Mouse (Mus musculus) lung, adult 2 months (tissue): Measurements from ENCODE around the gene Sertad4. TPM values are rescaled to one million over a fixed set of nuclear protein-coding genes. Genes with fewer than 3 reads are reported as not detected.

Source experiments
- DNase-seq: peaks from one replicate; pipeline ENCODE4 v3.0.0; 2022
- H3K4me1 ChIP-seq: fragments of 200-500 bp; 2 replicates; pipeline ENCODE4 v1.6.1; 2011; ENCODE audit warnings: low read length; ENCODE audit not compliant: control insufficient read depth, insufficient read depth
- H3K4me3 ChIP-seq: fragments of 200-500 bp; replicated peaks from 2 replicates; pipeline ENCODE3; 2011; ENCODE audit warnings: low read depth, mild to moderate bottlenecking, control low read depth, low read length; ENCODE audit errors: extremely low read depth
- CTCF ChIP-seq: fragments of 200-500 bp; IDR thresholded peaks from 2 replicates; pipeline ENCODE4 v1.5.1; 2011; ENCODE audit warnings: mild to moderate bottlenecking, low read length, control low read depth; ENCODE audit not compliant: insufficient read depth
- POLR2A ChIP-seq: fragments of 200-500 bp; IDR thresholded peaks from 2 replicates; pipeline ENCODE4 v1.6.1; 2011; ENCODE audit warnings: low read depth, mild to moderate bottlenecking, control low read depth, low read length, borderline replicate concordance; ENCODE audit errors: extremely low read depth
- WGBS: fragments of 180-500 bp; shearing (Covaris S2); methylation state at CpG from one replicate; pipeline ENCODE4 v1.1.7; 2018; 5-methylcytosine and 5-hydroxymethylcytosine counted together
- polyA plus RNA-seq: library from polyadenylated mRNA; depleted of rRNA; stranded (reverse); fragments of >200 nt; gene quantifications from 2 replicates; pipeline ENCODE4 v1.2.3, GENCODE M21; 2012; rRNA removed

The Sertad4 gene
- polyA plus RNA-seq, result 1.3 and 1.7 TPM in 2 replicates

DNA sequence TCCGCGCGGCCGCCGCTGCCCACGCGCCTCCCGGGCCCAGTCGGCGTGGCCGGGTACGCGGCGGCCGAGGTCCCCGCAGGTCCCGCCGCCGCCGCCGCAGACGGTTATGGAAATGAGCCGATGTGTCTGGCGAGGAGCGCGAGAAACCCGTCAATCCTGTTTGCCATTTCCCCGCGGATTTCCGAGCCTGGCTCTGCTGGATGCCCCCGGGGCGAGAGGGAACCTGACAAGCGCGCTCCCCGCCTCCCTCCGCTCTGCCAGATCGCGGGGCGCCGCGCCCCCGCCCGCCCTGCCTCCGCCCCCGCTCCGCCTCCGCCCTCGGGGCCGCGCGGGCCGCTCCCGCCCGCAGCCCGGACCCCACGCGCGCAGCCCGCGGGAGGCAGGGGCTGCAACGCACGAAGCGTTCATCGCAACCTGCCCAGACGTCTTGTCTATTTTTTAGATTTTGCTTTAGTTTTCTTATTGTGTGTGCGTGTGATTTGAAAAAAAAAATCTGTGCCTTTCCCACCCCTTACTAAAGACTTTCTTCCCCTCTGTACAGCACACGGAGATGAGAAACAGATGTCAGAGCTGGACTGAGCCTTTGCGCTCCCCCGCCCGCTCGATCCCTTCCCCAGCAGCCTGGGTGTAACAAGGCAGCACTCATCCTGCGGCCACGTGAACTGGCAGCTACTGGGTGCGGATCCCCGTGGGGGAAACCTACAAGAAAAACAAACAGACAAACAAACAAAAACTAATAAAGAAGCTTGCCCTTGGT is at the start of gene Sertad4:
TSS of gene Sertad4 (minus strand) at position 283 of the 757 bp plus-strand sequence.
- Histone ChIP-seq H3K4me3 (peak within 1 kb of the TSS; percentile 62), H3K4me1 (peaks cover 5% of the 10 kb centered on the region)
- no peak for TF ChIP-seq POLR2A
- TF ChIP-seq CTCF, result no peak
- DNase-seq, result peak; percentile 33
- under 1% methylated on average over 75 of the region's 75 CpGs for WGBS

- no peak overlapping the region for H3K4me3 ChIP-seq
- no peak for TF ChIP-seq CTCF
- no peak for TF ChIP-seq POLR2A
- no peaks in the 10 kb centered on the region for H3K4me1 ChIP-seq
- no peak for DNase-seq
- WGBS, result 59% methylated on average over 2 of the region's 2 CpGs
Measured at GRCm38 (mm10) chr1:192901516-192901915, 46.0 kb upstream of the Sertad4 start.

GRCm38 (mm10) chr1:192900913-192901312 is 45.4 kb upstream of the Sertad4 start:
- Histone ChIP-seq H3K4me1 (no peaks in the 10 kb centered on the region), H3K4me3 (no peak overlapping the region)
- no peak for DNase-seq
- TF ChIP-seq POLR2A (no peak), CTCF (no peak)
- WGBS, result 66% methylated on average over 3 of the region's 3 CpGs

- no peak for DNase-seq
- TF ChIP-seq CTCF, result no peak
- TF ChIP-seq POLR2A, result no peak
Measured at GRCm38 (mm10) chr1:192898742-192899141, 43.2 kb upstream of the Sertad4 start.

DNA sequence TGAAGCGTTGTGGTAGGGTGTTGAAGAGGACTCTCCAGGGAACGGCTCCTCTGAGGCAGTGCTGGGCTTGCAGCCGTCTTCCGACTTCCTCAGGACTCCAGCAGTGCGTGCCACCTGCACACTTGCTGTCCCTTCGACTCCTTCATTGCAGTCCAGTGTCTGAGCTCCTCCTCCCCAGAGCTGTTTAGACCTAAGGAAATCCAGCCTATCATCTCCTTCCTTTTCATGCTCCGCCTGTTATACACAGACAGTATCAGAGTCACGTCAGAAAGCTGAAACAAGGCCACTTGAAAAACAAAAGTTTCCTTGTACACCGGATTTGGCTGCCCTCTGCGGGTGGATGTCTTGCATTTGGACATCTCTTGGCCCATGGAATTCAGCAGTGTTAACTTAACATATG is 41.7 kb upstream of the Sertad4 start:
- no peaks in the 10 kb centered on the region for H3K4me1 ChIP-seq

More at GRCm38 (mm10) chr1:192898742-192899141, 43.2 kb upstream of the Sertad4 start:
- no peak overlapping the region for H3K4me3 ChIP-seq
- H3K4me1 ChIP-seq, result no peaks in the 10 kb centered on the region
- WGBS, result 50% methylated on average over 2 of the region's 2 CpGs

DNA sequence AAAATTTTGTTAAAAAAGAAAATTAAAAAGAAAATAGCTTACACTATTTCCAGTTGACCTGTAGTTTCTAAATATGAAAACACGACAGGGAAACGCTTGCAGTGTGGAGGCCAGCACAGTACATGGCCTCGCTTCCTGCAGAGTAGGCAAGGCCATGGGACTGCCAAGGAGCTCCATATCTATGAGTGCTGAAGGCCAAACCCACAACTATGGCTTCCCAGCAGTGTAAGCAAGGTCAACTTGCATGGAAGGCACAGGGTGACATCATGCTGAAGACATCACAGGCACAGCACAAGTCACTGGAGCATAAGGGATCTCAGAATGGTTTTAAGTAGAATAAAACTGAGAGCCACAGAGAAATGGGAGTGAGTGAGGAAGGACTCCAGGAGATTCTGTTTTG is 40.5 kb upstream of the Sertad4 start:
- DNase-seq, result no peak
- 89% methylated on average over 3 of the region's 3 CpGs for WGBS
- Histone ChIP-seq H3K4me1 (no peaks in the 10 kb centered on the region), H3K4me3 (no peak overlapping the region)
- TF ChIP-seq CTCF, result no peak
- no peak for TF ChIP-seq POLR2A

More for the DNA sequence above, 41.7 kb upstream of the Sertad4 start:
- 33% methylated on average over 10 of the region's 10 CpGs for WGBS
- no peak overlapping the region for H3K4me3 ChIP-seq
- peak; percentile 5 for DNase-seq
- TF ChIP-seq POLR2A (no peak), CTCF (0 out of 2 replicates have a peak, but pooled peaks have one; percentile 0)

GRCm38 (mm10) chr1:192890716-192891115 is 35.2 kb upstream of the Sertad4 start:
- H3K4me3 ChIP-seq, result no peak overlapping the region
- WGBS, result 42% methylated on average over 3 of the region's 3 CpGs
- TF ChIP-seq CTCF, result no peak
- no peak for TF ChIP-seq POLR2A
- no peaks in the 10 kb centered on the region for H3K4me1 ChIP-seq
- no peak for DNase-seq

- DNase-seq, result no peak
- Histone ChIP-seq H3K4me3 (no peak overlapping the region), H3K4me1 (no peaks in the 10 kb centered on the region)
- WGBS, result 69% methylated on average over 2 of the region's 2 CpGs
- no peak for TF ChIP-seq POLR2A
Measured at GRCm38 (mm10) chr1:192882617-192883295, 27.2 kb upstream of the Sertad4 start.

DNA sequence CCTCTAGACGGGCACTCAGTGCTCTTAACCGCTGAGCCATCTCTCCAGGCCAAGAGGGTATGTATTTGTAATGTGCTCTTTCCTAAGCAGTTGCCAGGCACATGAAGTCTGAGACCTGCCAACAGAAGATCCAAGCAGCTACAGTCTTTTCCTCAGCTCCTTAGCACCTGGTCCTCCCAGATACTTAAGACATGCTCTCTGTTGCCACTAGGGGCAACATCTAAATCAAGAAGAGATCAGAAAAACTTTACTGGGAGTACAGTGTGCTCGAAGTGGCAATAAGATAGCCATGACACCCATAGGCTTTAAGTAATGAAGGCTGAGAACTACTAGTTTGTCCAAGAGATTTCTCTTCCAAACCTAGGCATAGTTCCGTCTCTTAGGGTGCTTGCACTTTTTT is 24.6 kb upstream of the Sertad4 start:
- no peaks in the 10 kb centered on the region for H3K4me1 ChIP-seq
- DNase-seq, result no peak
- 72% methylated on average over 4 of the region's 4 CpGs for WGBS
- H3K4me3 ChIP-seq, result no peak overlapping the region
- TF ChIP-seq CTCF (no peak), POLR2A (no peak)
